Mouse (Mus musculus) T-cell, adult 2 months (primary cell): ENCODE results near the gene Nrg3.

ENCODE experiments used
- DNase-seq: peaks from one replicate; pipeline ENCODE4 v3.0.0; 2022; ENCODE audit warnings: low spot score

The Nrg3 gene

DNA sequence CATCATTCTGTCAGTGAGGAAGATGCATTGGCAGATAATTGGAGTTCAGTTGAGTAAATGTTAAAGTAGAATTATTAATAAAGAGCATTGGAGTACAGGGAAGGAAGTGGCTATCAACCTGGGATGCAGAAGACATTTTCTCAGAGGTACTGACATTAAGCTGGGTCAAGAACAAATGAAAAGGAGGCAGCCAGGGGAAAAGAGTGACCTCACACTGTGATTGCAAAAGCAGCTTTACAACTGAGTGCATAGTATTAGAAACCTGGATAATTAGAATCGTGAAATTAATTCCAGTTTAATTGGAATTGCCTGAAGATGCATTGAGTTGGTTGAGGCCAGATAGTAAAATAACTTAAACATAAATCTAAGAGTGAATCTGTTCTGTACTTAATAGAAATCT, 535.4 kb downstream of the Nrg3 start:
- no peak for DNase-seq

DNA sequence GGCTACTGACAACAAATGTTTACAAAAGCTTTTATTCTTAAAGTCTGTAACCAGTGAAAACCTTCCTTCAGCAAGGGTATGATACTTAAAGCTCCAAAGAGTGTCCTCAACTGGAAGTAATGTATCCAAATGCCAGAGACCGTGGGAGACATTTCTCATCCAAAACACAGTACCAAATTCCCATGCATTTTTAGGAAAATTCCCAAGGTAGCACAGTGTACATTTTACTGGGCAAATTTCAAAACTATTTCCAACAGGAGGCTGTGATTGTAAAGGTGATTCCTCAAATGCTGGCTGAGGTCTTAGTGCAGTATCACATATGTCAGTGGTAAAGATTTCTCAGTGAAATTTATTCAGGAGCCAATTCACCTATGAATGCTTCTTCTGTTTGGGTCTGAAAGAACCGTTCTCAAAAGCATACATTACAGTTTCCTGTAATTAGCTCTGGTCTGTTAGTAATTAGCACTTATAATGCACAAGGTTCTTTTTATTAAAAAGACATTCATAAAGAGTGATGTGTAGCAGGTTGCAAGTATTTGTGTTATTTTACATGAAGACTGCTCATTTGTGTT, 536.3 kb downstream of the Nrg3 start:
- no peak for DNase-seq

DNA sequence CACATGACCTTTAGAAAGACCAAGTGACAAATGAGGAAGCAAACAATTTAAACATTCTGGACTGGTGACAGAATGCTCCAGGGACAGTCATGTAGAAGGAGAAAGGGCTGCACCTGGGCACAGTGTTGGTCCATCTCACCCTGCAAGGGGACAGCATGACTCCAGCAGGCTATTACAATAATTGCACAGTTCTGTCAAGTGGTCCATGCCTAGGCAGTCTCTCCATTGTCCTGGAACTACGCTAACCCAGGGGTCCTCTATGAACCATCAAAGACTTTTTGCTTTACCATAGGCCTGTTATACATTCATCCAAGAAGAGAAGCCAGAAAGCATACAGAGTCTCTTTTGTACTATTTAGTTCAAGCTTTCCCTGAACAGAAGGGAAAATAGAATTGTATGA, 549.2 kb downstream of the Nrg3 start:
- DNase-seq: no peak

- no peak for DNase-seq
These were observed 552.1 kb downstream of the Nrg3 start for GRCm38 (mm10) chr14:38920800-38921199.

DNA sequence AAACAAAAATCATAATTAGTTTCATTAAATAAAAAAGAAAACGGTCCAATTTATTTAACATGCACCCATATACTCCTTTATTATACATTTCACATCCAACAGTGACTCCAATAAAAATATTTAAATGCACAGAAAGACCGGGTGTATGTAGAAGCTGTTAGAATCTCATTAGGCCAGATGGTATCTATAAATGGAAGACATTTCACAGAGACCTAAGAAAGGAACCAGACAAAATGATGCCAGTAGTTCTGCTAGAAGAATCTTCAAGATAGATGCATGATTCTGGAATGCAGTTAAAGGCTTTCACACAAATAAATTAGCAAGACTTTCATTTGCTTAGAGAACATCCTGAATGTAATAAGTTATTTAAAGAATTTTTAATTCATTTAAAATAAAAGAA, 602.3 kb downstream of the Nrg3 start:
- no peak for DNase-seq

DNA sequence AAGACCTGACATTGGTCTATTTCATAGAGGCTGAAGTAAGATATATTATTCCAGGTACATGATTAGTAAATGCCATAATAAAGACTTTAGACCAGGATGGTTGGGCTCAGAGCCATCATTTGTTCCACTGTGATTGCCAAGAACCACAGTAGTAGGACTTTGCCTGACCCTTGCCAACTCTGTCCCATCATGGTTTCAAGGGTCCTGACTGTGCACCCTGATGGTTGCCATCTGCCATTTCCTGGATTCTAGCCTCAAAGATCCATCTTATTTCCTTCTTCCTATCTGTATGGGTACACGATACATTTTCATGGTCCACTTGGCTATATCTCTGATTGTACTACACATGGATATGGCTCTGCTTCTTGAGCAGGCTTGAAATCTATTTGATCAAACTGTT, 625.3 kb downstream of the Nrg3 start:
- no peak for DNase-seq

GRCm38 (mm10) chr14:38847091-38847490, 625.8 kb downstream of the Nrg3 start:
- no peak for DNase-seq

DNA sequence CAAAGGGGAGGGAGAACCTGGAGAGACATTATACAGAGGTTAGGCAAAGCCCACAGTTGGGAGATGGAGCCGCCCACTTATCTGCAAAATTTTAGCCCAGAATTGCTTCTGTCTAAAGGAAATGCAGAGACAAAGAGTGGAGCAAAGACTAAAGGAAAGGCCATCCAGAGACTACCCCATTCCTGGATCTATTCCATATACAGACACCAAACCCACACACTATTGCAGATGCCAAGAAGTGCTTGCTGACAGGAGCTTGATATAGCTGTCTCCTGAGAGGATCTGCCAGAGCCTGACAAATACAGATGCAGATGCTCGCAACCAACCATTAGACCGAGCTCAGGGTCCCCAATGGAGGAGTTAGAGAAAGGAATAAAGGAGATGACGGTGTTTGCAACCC, 637.9 kb downstream of the Nrg3 start:
- DNase-seq: no peak

DNA sequence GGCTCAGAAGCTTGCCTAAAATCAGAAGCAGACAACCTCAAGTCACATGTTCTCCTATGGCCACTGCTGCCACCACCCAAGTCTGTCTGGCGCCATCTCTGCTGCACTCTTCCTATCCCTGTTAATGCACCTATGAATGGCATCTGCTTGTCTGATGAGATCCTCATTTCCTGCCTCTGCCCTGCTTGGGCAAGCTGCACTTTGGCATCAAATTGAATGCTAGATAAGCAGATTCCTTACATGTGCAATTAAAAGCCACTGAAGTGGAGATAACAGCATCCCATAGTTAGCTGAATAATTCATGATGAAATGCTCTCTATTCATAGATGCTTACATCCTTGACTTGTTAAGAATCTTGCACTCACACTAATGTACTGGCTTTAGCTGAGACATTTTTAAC, 648.0 kb downstream of the Nrg3 start:
- no peak for DNase-seq

- no peak for DNase-seq
These were observed 675.9 kb downstream of the Nrg3 start for GRCm38 (mm10) chr14:38797027-38797426.

DNA sequence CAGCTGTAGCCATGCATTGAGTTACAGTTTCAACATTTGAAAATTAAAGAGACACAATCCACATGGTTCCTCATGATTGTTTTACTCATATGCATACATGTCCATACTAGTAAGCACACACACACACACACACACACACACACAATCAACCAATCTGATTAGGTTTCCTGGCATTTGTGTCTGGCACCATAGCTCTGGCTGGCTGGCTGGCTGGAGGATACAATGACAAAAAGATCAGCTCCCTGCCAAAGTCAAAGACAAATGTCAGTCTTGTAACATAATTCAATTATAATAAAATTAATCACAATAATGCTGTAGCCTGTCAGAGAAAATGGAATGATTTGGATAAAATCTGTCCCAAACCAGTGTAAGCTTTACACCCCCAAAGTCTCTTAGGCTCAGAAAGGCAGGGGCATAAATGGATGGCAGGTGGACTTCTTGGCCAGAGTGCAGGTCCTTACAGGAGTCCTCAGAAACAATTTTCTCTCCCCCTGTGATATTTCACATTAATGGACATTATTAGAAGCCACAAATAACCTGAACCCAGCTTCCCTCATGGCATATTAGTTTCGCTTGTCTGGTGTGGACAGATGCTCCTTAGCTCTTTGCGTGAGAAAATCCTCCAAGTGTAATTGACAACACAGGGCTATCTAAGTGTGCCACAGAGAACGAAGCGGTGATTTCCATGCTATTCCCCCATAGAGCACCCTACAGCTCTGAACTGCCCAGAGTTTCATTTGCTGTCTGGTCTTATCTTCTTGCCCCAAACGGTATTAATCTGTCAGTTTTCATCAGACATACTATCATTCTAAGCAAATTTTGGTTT, 697.4 kb downstream of the Nrg3 start:
- no peak for DNase-seq

DNA sequence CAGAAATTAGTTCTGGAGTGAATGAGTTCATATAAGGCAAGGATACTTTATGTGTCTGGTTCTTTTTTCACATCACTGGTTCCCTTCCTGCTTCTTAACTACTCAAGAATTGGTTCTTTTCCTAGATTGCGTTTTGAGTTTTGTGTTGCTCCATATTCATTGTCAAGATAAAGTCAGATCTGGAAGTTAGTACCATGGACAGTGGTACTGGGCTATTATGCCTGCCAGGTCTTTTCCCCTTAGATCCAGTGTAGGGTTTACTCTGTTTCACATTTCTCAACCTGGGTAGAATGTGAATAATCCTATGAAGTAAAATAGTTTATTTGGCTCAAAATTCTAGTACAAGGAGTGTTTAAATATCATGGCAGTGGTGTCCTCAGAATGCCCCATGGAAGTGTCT, 698.1 kb downstream of the Nrg3 start:
- DNase-seq: no peak

GRCm38 (mm10) chr14:38730465-38730864, 742.4 kb downstream of the Nrg3 start:
- DNase-seq: no peak

DNA sequence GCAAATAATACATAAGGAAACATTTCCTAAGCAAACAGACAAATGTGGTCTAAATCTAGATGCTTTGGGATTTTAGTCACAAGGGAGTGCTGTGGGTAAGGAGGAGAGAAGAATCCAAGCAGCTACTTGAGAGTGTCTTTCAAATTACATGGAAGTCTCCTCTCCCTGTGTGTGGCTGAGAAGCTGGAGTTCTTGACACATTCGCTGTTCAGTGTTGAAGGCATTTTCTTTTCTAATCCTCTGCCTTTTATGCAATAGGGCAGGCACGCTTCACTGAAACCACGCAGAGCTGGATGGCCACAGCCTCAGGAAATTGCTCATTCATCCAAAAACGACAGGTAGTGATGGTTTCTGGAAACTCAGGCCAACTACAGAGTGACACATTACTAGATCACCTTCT, 769.0 kb downstream of the Nrg3 start:
- no peak for DNase-seq

- no peak for DNase-seq
These were observed 770.1 kb downstream of the Nrg3 start for GRCm38 (mm10) chr14:38702596-38703393.

DNA sequence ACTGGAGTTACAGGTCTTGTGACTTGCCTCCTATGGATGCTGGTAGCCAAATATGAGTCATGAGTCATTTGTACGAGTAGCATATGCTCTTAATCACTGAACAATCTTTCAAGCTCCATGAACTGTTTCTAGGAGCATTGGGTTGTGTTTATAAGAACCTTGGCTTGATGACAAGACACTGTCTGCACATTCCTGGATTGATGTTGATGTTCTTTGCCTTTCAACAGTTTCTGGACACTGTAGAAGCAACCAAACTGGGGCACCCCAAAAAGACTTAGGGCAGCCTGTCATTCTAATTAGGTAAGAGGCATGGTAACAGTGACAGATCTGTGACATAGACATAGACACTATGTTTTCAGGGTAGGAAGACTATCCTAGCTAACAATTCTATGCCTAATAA, 771.5 kb downstream of the Nrg3 start:
- no peak for DNase-seq

DNA sequence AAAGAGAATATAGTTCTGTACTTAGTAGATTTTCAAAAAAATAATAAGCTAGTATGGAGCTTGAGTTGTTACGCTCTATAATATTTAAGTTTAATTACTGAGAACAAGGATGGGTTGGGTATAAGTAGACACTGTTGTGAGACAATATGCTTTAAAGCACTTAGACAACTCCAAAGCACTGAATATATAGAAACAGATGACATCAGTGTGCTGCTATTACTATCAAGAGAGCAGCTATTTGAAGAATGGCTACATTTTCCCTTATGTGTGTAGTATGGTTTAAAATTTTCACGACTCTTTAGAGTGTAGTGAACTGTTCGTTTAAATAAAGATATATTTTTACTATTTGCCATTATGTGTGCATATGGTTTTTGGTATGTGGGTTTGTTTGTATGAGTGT, 771.9 kb downstream of the Nrg3 start:
- no peak for DNase-seq

- DNase-seq: no peak
These were observed 812.9 kb downstream of the Nrg3 start for GRCm38 (mm10) chr14:38659973-38660372.

- no peak for DNase-seq
These were observed 835.8 kb downstream of the Nrg3 start for GRCm38 (mm10) chr14:38637070-38637469.

GRCm38 (mm10) chr14:38630114-38630513, 842.8 kb downstream of the Nrg3 start:
- DNase-seq: no peak

GRCm38 (mm10) chr14:38629671-38630070, 843.2 kb downstream of the Nrg3 start:
- DNase-seq: no peak

DNA sequence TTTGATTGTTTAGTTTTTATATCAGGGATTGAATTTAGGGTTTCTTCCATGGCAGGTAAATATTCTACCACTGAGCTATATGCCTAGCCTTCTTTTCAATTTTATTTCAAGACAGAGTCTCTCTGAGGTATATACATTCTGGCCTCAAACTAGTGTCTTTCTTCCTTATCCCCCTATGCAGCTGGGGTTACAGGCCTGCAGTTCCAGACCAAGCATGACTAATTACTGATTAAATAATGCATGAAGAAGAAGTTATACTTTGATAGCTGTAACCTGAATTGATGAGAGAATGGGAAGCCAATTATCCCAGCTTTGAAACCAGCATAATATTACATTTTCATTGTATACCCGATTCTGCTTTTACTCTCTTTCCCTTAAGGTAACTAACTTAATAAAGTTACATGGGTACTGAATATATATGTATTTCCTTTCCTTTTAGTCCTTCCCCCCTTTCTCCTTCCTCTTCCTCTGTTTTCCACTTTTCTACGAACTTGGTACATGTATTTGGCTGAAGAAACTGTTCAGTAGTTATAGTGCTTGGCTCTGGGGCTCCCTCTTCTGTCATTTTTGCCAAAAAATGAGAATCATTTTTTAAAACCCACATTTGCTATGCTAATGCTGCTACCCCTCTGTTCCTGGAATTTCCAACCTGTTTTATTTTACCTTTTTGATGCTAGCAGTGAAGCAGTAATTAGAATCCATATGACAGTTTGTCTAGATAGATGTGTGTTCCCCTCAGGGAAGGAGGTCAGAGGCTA, 843.8 kb downstream of the Nrg3 start:
- no peak for DNase-seq
